Mouse (Mus musculus): ENCODE results near the gene Orc2. TPM values are rescaled to one million over a fixed set of nuclear protein-coding genes. Genes with fewer than 3 reads are reported as not detected.

The Orc2 gene
- polyA plus RNA-seq, 1 experiment: 22.1 TPM

GRCm38 (mm10) chr1:58423371-58424248 lies 81.3 kb downstream of the Orc2 start, which contains the start of gene Clk1:
Gene Clk1, minus strand, starts transcription at chr1:58424066.
- peaks cover 50% of the 10 kb centered on the region for H3K79me3 ChIP-seq (ENCODE audit: low read depth)
- H3ac ChIP-seq (ENCODE audit: control insufficient read depth, insufficient read length, low read depth): peak within 1 kb of the TSS; percentile 99
- TF ChIP-seq FOSL1 (IDR thresholded peaks at IDR 0.05; ENCODE audit: insufficient read depth, low read length, poor library complexity, severe bottlenecking) (no peak), CEBPB (IDR thresholded peaks at IDR 0.05; ENCODE audit: low read depth) (no peak), USF1 (IDR thresholded peaks at IDR 0.05; ENCODE audit: low read depth) (no peak), MYOG (IDR thresholded peaks at IDR 0.05; ENCODE audit: control insufficient read depth, extremely low read depth, insufficient read length) (no peak), MAX (IDR thresholded peaks at IDR 0.05) (no peak), CTCF (IDR thresholded peaks at IDR 0.05; ENCODE audit: control insufficient read depth, insufficient read depth, insufficient read length) (no peak), MYOD1 (IDR thresholded peaks at IDR 0.05; ENCODE audit: control insufficient read depth, insufficient read length, low read depth) (no peak)
- H3K36me3 ChIP-seq (ENCODE audit: control insufficient read depth, insufficient read depth): peaks cover 38% of the 10 kb centered on the region
- H3K27me3 ChIP-seq (ENCODE audit: control insufficient read depth, insufficient read depth, insufficient read length): no peaks in the 10 kb centered on the region
- peak within 1 kb of the TSS; percentile 99 for H3K4me3 ChIP-seq (ENCODE audit: insufficient read depth, poor library complexity, severe bottlenecking)
- peaks cover 53% of the 10 kb centered on the region for H3K79me2 ChIP-seq (ENCODE audit: control insufficient read depth, insufficient read depth)

- Histone ChIP-seq H3K27me3 (ENCODE audit: control insufficient read depth, insufficient read depth, insufficient read length) (no peaks in the 10 kb centered on the region), H3K4me3 (ENCODE audit: insufficient read depth, poor library complexity, severe bottlenecking) (peak overlapping the region; percentile 99), H3K36me3 (ENCODE audit: control insufficient read depth, insufficient read depth) (peaks cover 46% of the 10 kb centered on the region), H3ac (ENCODE audit: control insufficient read depth, insufficient read length, low read depth) (peak overlapping the region; percentile 99), H3K79me3 (ENCODE audit: low read depth) (peaks cover 56% of the 10 kb centered on the region), H3K79me2 (ENCODE audit: control insufficient read depth, insufficient read depth) (peaks cover 60% of the 10 kb centered on the region)
- TF ChIP-seq FOSL1 (IDR thresholded peaks at IDR 0.05; ENCODE audit: insufficient read depth, low read length, poor library complexity, severe bottlenecking) (no peak), CEBPB (IDR thresholded peaks at IDR 0.05; ENCODE audit: low read depth) (no peak), MAX (IDR thresholded peaks at IDR 0.05) (no peak), USF1 (IDR thresholded peaks at IDR 0.05; ENCODE audit: low read depth) (no peak), MYOG (IDR thresholded peaks at IDR 0.05; ENCODE audit: control insufficient read depth, extremely low read depth, insufficient read length) (no peak), MYOD1 (IDR thresholded peaks at IDR 0.05; ENCODE audit: control insufficient read depth, insufficient read length, low read depth) (no peak), CTCF (IDR thresholded peaks at IDR 0.05; ENCODE audit: control insufficient read depth, insufficient read depth, insufficient read length) (no peak)
These were observed 82.0 kb downstream of the Orc2 start for GRCm38 (mm10) chr1:58422879-58423278.

- H3ac ChIP-seq (ENCODE audit: control insufficient read depth, insufficient read length, low read depth): no peak overlapping the region
- H3K27me3 ChIP-seq (ENCODE audit: control insufficient read depth, insufficient read depth, insufficient read length): no peaks in the 10 kb centered on the region
- H3K79me3 ChIP-seq (ENCODE audit: low read depth): peaks cover 71% of the 10 kb centered on the region
- H3K36me3 ChIP-seq (ENCODE audit: control insufficient read depth, insufficient read depth): peaks cover 65% of the 10 kb centered on the region
- H3K4me3 ChIP-seq (ENCODE audit: insufficient read depth, poor library complexity, severe bottlenecking): no peak overlapping the region
- TF ChIP-seq FOSL1 (IDR thresholded peaks at IDR 0.05; ENCODE audit: insufficient read depth, low read length, poor library complexity, severe bottlenecking): no peak
- no peak for TF ChIP-seq MYOD1 (IDR thresholded peaks at IDR 0.05; ENCODE audit: control insufficient read depth, insufficient read length, low read depth)
- TF ChIP-seq MYOG (IDR thresholded peaks at IDR 0.05; ENCODE audit: control insufficient read depth, extremely low read depth, insufficient read length): no peak
- TF ChIP-seq USF1 (IDR thresholded peaks at IDR 0.05; ENCODE audit: low read depth): no peak
- no peak for TF ChIP-seq MAX (IDR thresholded peaks at IDR 0.05)
- no peak for TF ChIP-seq CTCF (IDR thresholded peaks at IDR 0.05; ENCODE audit: control insufficient read depth, insufficient read depth, insufficient read length)
- no peak for TF ChIP-seq CEBPB (IDR thresholded peaks at IDR 0.05; ENCODE audit: low read depth)
- H3K79me2 ChIP-seq (ENCODE audit: control insufficient read depth, insufficient read depth): peaks cover 79% of the 10 kb centered on the region
These were observed 83.9 kb downstream of the Orc2 start for GRCm38 (mm10) chr1:58420961-58421360.

DNA sequence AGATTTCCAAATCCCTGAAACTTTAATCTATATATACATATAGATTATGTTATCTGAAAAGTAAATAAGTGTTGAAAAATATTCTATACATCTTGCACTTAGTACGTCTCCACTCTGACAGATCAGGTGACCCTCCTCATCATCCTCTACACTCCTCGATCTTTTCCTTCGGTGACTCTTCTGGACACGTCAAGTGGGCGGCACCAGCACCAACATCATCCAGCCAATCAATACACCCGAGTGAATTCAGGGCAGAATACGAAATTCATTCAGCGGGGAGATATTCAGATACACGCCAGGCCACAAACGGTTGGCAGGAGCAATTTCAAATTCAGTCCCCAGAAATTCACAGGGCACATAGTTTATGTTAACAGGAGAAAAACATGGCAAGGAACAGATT lies 84.9 kb downstream of the Orc2 start:
- TF ChIP-seq CTCF (IDR thresholded peaks at IDR 0.05; ENCODE audit: control insufficient read depth, insufficient read depth, insufficient read length): no peak
- no peak for TF ChIP-seq FOSL1 (IDR thresholded peaks at IDR 0.05; ENCODE audit: insufficient read depth, low read length, poor library complexity, severe bottlenecking)
- no peak for TF ChIP-seq USF1 (IDR thresholded peaks at IDR 0.05; ENCODE audit: low read depth)
- no peak for TF ChIP-seq MAX (IDR thresholded peaks at IDR 0.05)
- TF ChIP-seq MYOG (IDR thresholded peaks at IDR 0.05; ENCODE audit: control insufficient read depth, extremely low read depth, insufficient read length): no peak
- TF ChIP-seq CEBPB (IDR thresholded peaks at IDR 0.05; ENCODE audit: low read depth): no peak
- no peak for TF ChIP-seq MYOD1 (IDR thresholded peaks at IDR 0.05; ENCODE audit: control insufficient read depth, insufficient read length, low read depth)

DNA sequence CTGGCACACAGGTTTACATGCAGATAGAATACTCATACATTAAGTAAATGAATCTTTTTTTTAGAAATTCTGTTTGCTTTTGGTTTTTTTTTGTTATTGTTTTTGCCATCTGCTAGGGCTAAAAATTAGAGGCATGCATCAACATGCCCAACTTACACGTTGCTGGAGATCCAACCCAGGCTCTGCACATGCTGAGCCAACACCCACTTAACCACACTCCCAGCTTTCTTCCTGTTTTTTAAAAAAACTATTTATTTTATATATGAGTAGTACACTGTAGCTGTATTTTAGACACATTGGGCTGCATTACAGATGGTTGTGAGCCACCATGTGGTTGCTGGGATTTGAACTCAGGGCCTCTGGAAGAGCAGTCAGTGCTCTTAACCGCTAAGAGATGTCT lies 88.9 kb downstream of the Orc2 start:
- Histone ChIP-seq H3K4me3 (ENCODE audit: insufficient read depth, poor library complexity, severe bottlenecking) (no peak overlapping the region), H3K36me3 (ENCODE audit: control insufficient read depth, insufficient read depth) (peaks cover 100% of the 10 kb centered on the region), H3K79me2 (ENCODE audit: control insufficient read depth, insufficient read depth) (peaks cover 56% of the 10 kb centered on the region), H3K79me3 (ENCODE audit: low read depth) (peaks cover 51% of the 10 kb centered on the region), H3ac (ENCODE audit: control insufficient read depth, insufficient read length, low read depth) (no peak overlapping the region), H3K27me3 (ENCODE audit: control insufficient read depth, insufficient read depth, insufficient read length) (no peaks in the 10 kb centered on the region)
- TF ChIP-seq CTCF (IDR thresholded peaks at IDR 0.05; ENCODE audit: control insufficient read depth, insufficient read depth, insufficient read length): no peak
- TF ChIP-seq MYOG (IDR thresholded peaks at IDR 0.05; ENCODE audit: control insufficient read depth, extremely low read depth, insufficient read length): no peak
- no peak for TF ChIP-seq MYOD1 (IDR thresholded peaks at IDR 0.05; ENCODE audit: control insufficient read depth, insufficient read length, low read depth)
- no peak for TF ChIP-seq USF1 (IDR thresholded peaks at IDR 0.05; ENCODE audit: low read depth)
- TF ChIP-seq MAX (IDR thresholded peaks at IDR 0.05): no peak
- no peak for TF ChIP-seq CEBPB (IDR thresholded peaks at IDR 0.05; ENCODE audit: low read depth)
- TF ChIP-seq FOSL1 (IDR thresholded peaks at IDR 0.05; ENCODE audit: insufficient read depth, low read length, poor library complexity, severe bottlenecking): no peak

More for the DNA sequence above, 84.9 kb downstream of the Orc2 start:
- peaks cover 76% of the 10 kb centered on the region for H3K79me3 ChIP-seq (ENCODE audit: low read depth)
- peaks cover 85% of the 10 kb centered on the region for H3K79me2 ChIP-seq (ENCODE audit: control insufficient read depth, insufficient read depth)
- H3K4me3 ChIP-seq (ENCODE audit: insufficient read depth, poor library complexity, severe bottlenecking): no peak overlapping the region
- H3K36me3 ChIP-seq (ENCODE audit: control insufficient read depth, insufficient read depth): peaks cover 74% of the 10 kb centered on the region
- H3ac ChIP-seq (ENCODE audit: control insufficient read depth, insufficient read length, low read depth): no peak overlapping the region
- H3K27me3 ChIP-seq (ENCODE audit: control insufficient read depth, insufficient read depth, insufficient read length): no peaks in the 10 kb centered on the region

Data from C2C12 (cell line).